Comparison of ENCODE assay signal across 25 mouse cellular contexts in the genomic region with DNA sequence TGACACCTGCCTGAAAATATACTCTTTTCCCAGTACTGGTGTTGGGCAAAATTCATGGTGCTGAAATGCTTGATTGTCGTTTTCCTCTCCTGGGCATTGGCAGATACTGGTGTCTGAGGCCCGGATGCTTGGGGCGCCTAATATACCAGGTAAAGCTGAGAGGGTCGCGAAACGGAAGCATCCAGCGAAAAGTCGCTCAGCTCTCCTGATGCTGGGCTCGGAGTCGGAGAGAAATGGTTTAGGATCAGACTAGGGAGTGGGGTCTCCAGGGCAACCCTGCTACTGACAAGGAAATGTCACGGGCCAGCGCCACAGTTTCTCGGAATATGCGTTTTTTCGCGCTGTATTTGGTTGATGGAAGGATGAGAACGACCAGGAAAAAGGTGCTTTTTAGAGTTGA. TPM values are rescaled to one million over a fixed set of nuclear protein-coding genes. Genes with fewer than 3 reads are reported as not detected.
DNase-seq lines count a peak whose midpoint lies in the region; ATAC-seq lines count a peak whose summit lies in the region.
"Had no signal": no experiment of that assay in that cellular context is flagged by ENCODE, and none has a peak within 500 bp of the region (broad histone marks: within the 10 kb centered on the region; RNA-seq: fewer than 3 reads in every experiment).

No protein-coding gene starts in this region.

- no peak overlapping the region for H3K27ac ChIP-seq in forebrain, embryonic 10.5 days
- H3K27ac ChIP-seq in forebrain, embryonic 12.5 days, result no peak overlapping the region
- H3K27ac ChIP-seq in midbrain, embryonic 10.5 days (replicated peaks), result no peak overlapping the region
- H3K27ac ChIP-seq in midbrain, embryonic 13.5 days, result no peak overlapping the region
- H3K27ac ChIP-seq in limb, embryonic 10.5 days, result no peak overlapping the region
- H3K27ac ChIP-seq: embryonic facial prominence, embryonic 12.5 days; forebrain, embryonic 15.5 days; heart, embryonic 13.5 days; hindbrain, embryonic 14.5 days had no signal

- peak; percentile 29 for DNase-seq in forebrain, embryonic 10.5 days (ENCODE audit: extremely low spot score, low spot score)
- DNase-seq in midbrain, embryonic 10.5 days (ENCODE audit: low spot score), result peak; percentile 55
- peak; percentile 18 for DNase-seq in R1 (ENCODE audit: low read depth, low spot score)
- DNase-seq in limb, embryonic 10.5 days (ENCODE audit: low spot score), result peak; percentile 45
- no peak for DNase-seq in kidney, postnatal 36 days
- no peak for DNase-seq in left cerebral cortex, postnatal 4 days
- DNase-seq: adrenal gland, postnatal 14 days; cerebellum, adult 18-20 months; cerebellum, adult 9-11 months; cerebellum, postnatal 36 days; gastrocnemius, postnatal 36 days; heart, adult 11 months; heart, postnatal 36 days had no signal

- no peak overlapping the region for H3K4me3 ChIP-seq in forebrain, embryonic 10.5 days
- H3K4me3 ChIP-seq in forebrain, embryonic 12.5 days (replicated peaks), result no peak overlapping the region; the same call in 1 of the 2 replicates
- H3K4me3 ChIP-seq in midbrain, embryonic 10.5 days, result no peak overlapping the region
- no peak overlapping the region for H3K4me3 ChIP-seq in midbrain, embryonic 13.5 days (replicated peaks)
- no peak overlapping the region for H3K4me3 ChIP-seq in limb, embryonic 10.5 days
- H3K4me3 ChIP-seq: embryonic facial prominence, embryonic 12.5 days; heart, embryonic 13.5 days had no signal

- intact Hi-C loops in left cerebral cortex, postnatal 4 days (cut with DNase I), result no loop called here

- no peak overlapping the region for H3K9ac ChIP-seq in forebrain, embryonic 12.5 days
- H3K9ac ChIP-seq in midbrain, embryonic 13.5 days (replicated peaks), result no peak overlapping the region
- H3K9ac ChIP-seq: embryonic facial prominence, embryonic 12.5 days; forebrain, embryonic 15.5 days; heart, embryonic 13.5 days; hindbrain, embryonic 14.5 days had no signal

- H3K9me3 ChIP-seq in forebrain, embryonic 10.5 days, result no peaks in the 10 kb centered on the region
- H3K9me3 ChIP-seq in forebrain, embryonic 12.5 days, result no peaks in the 10 kb centered on the region
- H3K9me3 ChIP-seq in midbrain, embryonic 10.5 days (replicated peaks), result no peaks in the 10 kb centered on the region
- H3K9me3 ChIP-seq in midbrain, embryonic 13.5 days, result no peaks in the 10 kb centered on the region
- H3K9me3 ChIP-seq in limb, embryonic 10.5 days (replicated peaks), result no peaks in the 10 kb centered on the region
- H3K9me3 ChIP-seq: embryonic facial prominence, embryonic 12.5 days; forebrain, embryonic 15.5 days; heart, embryonic 13.5 days had no signal

- 1% methylated on average over 17 of the region's 17 CpGs for WGBS in forebrain, embryonic 10.5 days
- 2% methylated on average over 17 of the region's 17 CpGs for WGBS in forebrain, embryonic 12.5 days
- WGBS in midbrain, embryonic 10.5 days, result 2% methylated on average over 17 of the region's 17 CpGs
- WGBS in midbrain, embryonic 13.5 days, result under 1% methylated on average over 17 of the region's 17 CpGs
- WGBS in limb, embryonic 10.5 days, result 2% methylated on average over 17 of the region's 17 CpGs

- H3K4me1 ChIP-seq in forebrain, embryonic 10.5 days, result peaks cover 39% of the 10 kb centered on the region
- peaks cover 26% of the 10 kb centered on the region for H3K4me1 ChIP-seq in forebrain, embryonic 12.5 days
- peaks cover 53% of the 10 kb centered on the region for H3K4me1 ChIP-seq in midbrain, embryonic 10.5 days
- peaks cover 22% of the 10 kb centered on the region for H3K4me1 ChIP-seq in midbrain, embryonic 13.5 days (replicated peaks)
- H3K4me1 ChIP-seq in limb, embryonic 10.5 days, result peaks cover 30% of the 10 kb centered on the region

- no peak overlapping the region for H3K4me2 ChIP-seq in forebrain, embryonic 12.5 days
- no peak overlapping the region for H3K4me2 ChIP-seq in midbrain, embryonic 13.5 days (replicated peaks)
- H3K4me2 ChIP-seq: embryonic facial prominence, embryonic 12.5 days; forebrain, embryonic 15.5 days; heart, embryonic 13.5 days; hindbrain, embryonic 14.5 days had no signal

- ATAC-seq in forebrain, embryonic 12.5 days (ENCODE audit: low FRiP score), result no peak
- no peak for ATAC-seq in midbrain, embryonic 13.5 days
- ATAC-seq: activated CD4-positive, CD25-positive, alpha-beta regulatory T cell, adult 4 months; forebrain, embryonic 15.5 days had no signal

- no peaks in the 10 kb centered on the region for H3K36me3 ChIP-seq in forebrain, embryonic 10.5 days (replicated peaks)
- no peaks in the 10 kb centered on the region for H3K36me3 ChIP-seq in forebrain, embryonic 12.5 days (replicated peaks)
- H3K36me3 ChIP-seq in midbrain, embryonic 10.5 days, result no peaks in the 10 kb centered on the region
- H3K36me3 ChIP-seq in midbrain, embryonic 13.5 days, result no peaks in the 10 kb centered on the region
- no peaks in the 10 kb centered on the region for H3K36me3 ChIP-seq in limb, embryonic 10.5 days
- H3K36me3 ChIP-seq: embryonic facial prominence, embryonic 12.5 days; forebrain, embryonic 15.5 days; heart, embryonic 13.5 days had no signal

- peaks cover 99% of the 10 kb centered on the region for H3K27me3 ChIP-seq in forebrain, embryonic 10.5 days (ENCODE audit: poor library complexity, severe bottlenecking)
- peaks cover 98% of the 10 kb centered on the region for H3K27me3 ChIP-seq in forebrain, embryonic 12.5 days
- H3K27me3 ChIP-seq in midbrain, embryonic 10.5 days (ENCODE audit: low read depth, poor library complexity, severe bottlenecking), result peaks cover 99% of the 10 kb centered on the region
- peaks cover 94% of the 10 kb centered on the region for H3K27me3 ChIP-seq in midbrain, embryonic 13.5 days
- H3K27me3 ChIP-seq in limb, embryonic 10.5 days (ENCODE audit: low read depth, poor library complexity, severe bottlenecking), result peaks cover 99% of the 10 kb centered on the region

RNA-seq across cellular contexts. Expression of a gene that starts 1.5 kb away (rescaled TPM):
- 0.10 and 0.27 TPM in 2 replicates for polyA plus RNA-seq in forebrain, embryonic 10.5 days (2016; fragmentation: Nextera tagmentation; extraction: Ambion mirVana)
- 1.4 and 2.4 TPM in 2 replicates for polyA plus RNA-seq in forebrain, embryonic 12.5 days (2016; fragmentation: Nextera tagmentation; extraction: Ambion mirVana)
- 0.15 and 0.83 TPM in 2 replicates for polyA plus RNA-seq in midbrain, embryonic 10.5 days (2016; fragmentation: Nextera tagmentation; extraction: Ambion mirVana)
- polyA plus RNA-seq in midbrain, embryonic 13.5 days (2015; fragmentation: Nextera tagmentation; extraction: Ambion mirVana), result 2.7 and 4.1 TPM in 2 replicates
- not detected in 2 replicates for polyA plus RNA-seq in limb, embryonic 10.5 days (2016; fragmentation: Nextera tagmentation; extraction: Ambion mirVana)
- not detected for total RNA-seq in left cerebral cortex, postnatal 4 days (2021)
- total RNA-seq: adrenal gland, adult 18-20 months; adrenal gland, postnatal 14 days; gastrocnemius, adult 8-10 months; gastrocnemius, postnatal 36 days; heart, postnatal 36 days; MEL had no signal
- polyA plus RNA-seq: activated CD4-positive, CD25-positive, alpha-beta regulatory T cell, adult 4 months; C2C12; embryonic facial prominence, embryonic 12.5 days; heart, embryonic 13.5 days; heart, postnatal 0 days; hindbrain, embryonic 14.5 days had no signal

Comparison
In these comparisons a context has a peak if more than half of its experiments do, and no peak if none do; other contexts are left out.
1. DNase-seq: peak in forebrain, embryonic 10.5 days (single experiment), midbrain, embryonic 10.5 days (single experiment), R1 (single experiment) and limb, embryonic 10.5 days (single experiment); none in kidney, postnatal 36 days (0 of 2) and left cerebral cortex, postnatal 4 days (single experiment).